Mouse (Mus musculus): Measurements from ENCODE around the gene Tmem14c.

DNA sequence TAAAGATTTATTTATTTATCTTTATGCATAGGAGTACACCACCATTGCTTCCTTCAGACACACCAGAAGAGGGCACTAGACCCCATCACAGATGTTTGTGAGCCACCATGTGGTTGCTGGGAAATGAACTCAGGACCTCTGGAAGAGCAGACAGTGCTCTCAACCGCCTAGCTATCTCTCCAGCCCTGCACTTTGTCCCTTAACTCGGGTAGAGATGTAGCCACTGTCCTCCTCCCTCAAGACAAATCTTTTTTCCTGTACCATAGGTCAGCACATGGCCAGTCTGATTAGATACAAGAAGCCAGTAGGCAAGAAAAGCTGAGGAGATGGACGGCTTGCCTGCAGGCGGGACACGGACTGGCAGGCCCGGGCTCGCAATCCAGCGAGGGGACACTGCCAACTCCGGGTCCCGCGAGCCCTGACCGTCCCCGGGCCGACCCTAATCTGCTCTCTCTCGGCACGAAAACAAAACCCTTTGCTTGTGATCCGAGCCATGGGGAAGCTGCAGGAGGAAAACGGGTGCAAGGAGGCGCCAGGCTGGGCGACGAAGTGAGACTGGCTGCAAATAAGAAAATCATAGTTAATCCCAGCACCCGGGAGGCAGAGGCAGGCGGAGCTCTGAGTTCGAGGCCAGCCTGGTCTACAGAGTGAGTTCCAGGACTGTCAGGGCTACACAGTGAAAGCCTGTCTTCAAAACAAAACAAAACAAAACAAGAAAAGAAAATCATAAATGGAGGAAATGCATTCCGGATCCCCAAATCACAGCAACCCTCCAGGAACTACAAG lies 15.8 kb upstream of the Tmem14c start:
- TF ChIP-seq POLR2A (IDR thresholded peaks at IDR 0.05; ENCODE audit: control insufficient read depth, extremely low read depth, insufficient read depth, low read length, poor library complexity) (no peak), CTCF (IDR thresholded peaks at IDR 0.05; ENCODE audit: borderline replicate concordance, control insufficient read depth, extremely low read depth, insufficient read depth, low read length, poor library complexity) (no peak)
